Mouse (Mus musculus) urinary bladder, postnatal 0 days (tissue): ENCODE results near the gene Olfr676. TPM values are rescaled to one million over a fixed set of nuclear protein-coding genes. Genes with fewer than 3 reads are reported as not detected.

Source experiments
- polyA plus RNA-seq: library from polyadenylated mRNA; unstranded; fragments of >200 nt; fragmentation: Nextera tagmentation; extraction: Ambion mirVana; gene quantifications from 2 replicates; pipeline ENCODE4 v1.2.1, GENCODE M21; 2015

Olfr676 gene
- not detected in 2 replicates for polyA plus RNA-seq

GRCm38 (mm10) chr7:105032398-105032797 lies at the start of gene Olfr676:
Gene Olfr676, plus strand, starts transcription at chr7:105032698.

GRCm38 (mm10) chr7:105001929-105002328 lies 30.6 kb upstream of the Olfr676 start, which contains the start of gene Olfr672:
Gene Olfr672, minus strand, starts transcription at chr7:105002029.

GRCm38 (mm10) chr7:105028360-105028759 lies 4.1 kb upstream of the Olfr676 start, which contains the start of gene Olfr675:
Gene Olfr675, minus strand, starts transcription at chr7:105028460.

GRCm38 (mm10) chr7:105064175-105064574 lies 31.7 kb downstream of the Olfr676 start, which contains the start of gene Olfr678:
Gene Olfr678, plus strand, starts transcription at chr7:105064475.

GRCm38 (mm10) chr7:105080905-105081304 lies 48.4 kb downstream of the Olfr676 start, which contains the start of gene Olfr679:
Gene Olfr679, plus strand, starts transcription at chr7:105081205.

Other genes with a start within 250 kb of the Olfr676 start
- not detected in 2 replicates for gene Usp17lb, start 190.1 kb upstream of the Olfr676 start, polyA plus RNA-seq
- not detected in 2 replicates for gene Usp17la, start 175.7 kb upstream of the Olfr676 start, polyA plus RNA-seq
- gene Olfr665, start 154.7 kb upstream of the Olfr676 start, polyA plus RNA-seq = not detected in 2 replicates
- gene Olfr666, start 136.7 kb upstream of the Olfr676 start, polyA plus RNA-seq = not detected in 2 replicates
- not detected in 2 replicates for gene Olfr667, start 111.2 kb upstream of the Olfr676 start, polyA plus RNA-seq
- gene Olfr668, start 104.6 kb upstream of the Olfr676 start, polyA plus RNA-seq = not detected in 2 replicates
- gene Olfr669, start 98.5 kb upstream of the Olfr676 start, polyA plus RNA-seq = not detected in 2 replicates
- not detected in 2 replicates for gene Olfr670, start 70.1 kb upstream of the Olfr676 start, polyA plus RNA-seq
- gene Olfr671, start 53.6 kb upstream of the Olfr676 start, polyA plus RNA-seq = not detected in 2 replicates
- not detected in 2 replicates for gene Olfr672, start 30.7 kb upstream of the Olfr676 start, polyA plus RNA-seq
- not detected in 2 replicates for gene Olfr675, start 4.2 kb upstream of the Olfr676 start, polyA plus RNA-seq
- gene Olfr677, start 18.7 kb downstream of the Olfr676 start, polyA plus RNA-seq = not detected in 2 replicates
- gene Olfr678, start 31.8 kb downstream of the Olfr676 start, polyA plus RNA-seq = not detected in 2 replicates
- not detected in 2 replicates for gene Olfr679, start 48.5 kb downstream of the Olfr676 start, polyA plus RNA-seq
- gene Olfr680-ps1, start 60.1 kb downstream of the Olfr676 start, polyA plus RNA-seq = not detected in 2 replicates
- not detected in 2 replicates for gene Olfr681, start 84.1 kb downstream of the Olfr676 start, polyA plus RNA-seq
- not detected in 2 replicates for gene Olfr683, start 114.3 kb downstream of the Olfr676 start, polyA plus RNA-seq
- gene Olfr684, start 131.0 kb downstream of the Olfr676 start, polyA plus RNA-seq = not detected in 2 replicates
- gene Olfr685, start 153.3 kb downstream of the Olfr676 start, polyA plus RNA-seq = not detected in 2 replicates
- not detected in 2 replicates for gene Olfr686, start 174.8 kb downstream of the Olfr676 start, polyA plus RNA-seq